Mouse (Mus musculus): Measurements from ENCODE around the gene Spint2.

Spint2 gene

DNA sequence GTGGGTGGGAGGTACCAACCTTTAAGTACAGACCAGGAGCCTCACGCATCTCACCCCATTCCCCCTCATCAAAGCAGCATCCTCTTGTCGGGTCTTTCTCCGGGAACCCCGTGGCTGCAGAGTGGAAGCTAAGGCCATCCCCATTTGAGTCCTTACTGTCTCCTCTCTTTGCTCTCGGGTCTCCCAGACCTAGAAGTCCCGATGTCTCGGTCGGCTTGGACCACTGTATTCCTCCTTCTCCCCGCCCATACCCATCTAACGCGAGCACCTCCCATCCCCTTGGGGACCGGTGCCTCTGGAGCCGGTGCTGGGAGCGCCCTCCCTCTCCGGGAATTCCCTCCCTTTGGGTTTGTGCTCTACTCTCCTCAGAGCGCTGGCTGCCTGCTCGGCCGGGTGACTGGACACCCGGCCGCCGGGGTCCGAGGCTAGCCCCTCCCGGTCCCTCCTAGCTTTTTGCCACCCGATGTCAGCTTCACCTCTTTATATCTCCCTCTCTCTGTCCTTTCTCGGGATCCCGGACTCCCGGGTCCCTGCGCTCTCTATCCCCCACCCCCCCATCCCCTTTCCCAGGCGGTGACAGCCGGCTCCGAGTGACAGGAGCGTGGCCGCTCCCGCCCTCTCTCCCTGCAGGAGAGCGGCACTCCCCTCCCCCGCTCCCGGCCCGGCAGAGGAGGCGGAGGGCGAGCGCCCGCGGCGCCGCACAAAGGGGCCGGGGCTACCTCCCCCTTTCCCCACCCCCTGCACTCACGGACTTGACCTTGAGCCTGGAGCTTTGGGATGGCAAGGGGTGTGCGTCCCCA is 23.0 kb upstream of the Spint2 start:
- DNase-seq (ENCODE audit: low read depth in 2 of 2, low spot score in 2 of 2) = no peak

GRCm38 (mm10) chr7:29303738-29304462 is 22.2 kb upstream of the Spint2 start, which contains the start of gene Dpf1:
Dpf1 (plus strand) TSS chr7:29303951.
- DNase-seq (ENCODE audit: low read depth in 2 of 2, low spot score in 2 of 2) = no peak

GRCm38 (mm10) chr7:29302641-29303040 is 20.9 kb upstream of the Spint2 start:
- no peak for DNase-seq (ENCODE audit: low read depth in 2 of 2, low spot score in 2 of 2)

DNA sequence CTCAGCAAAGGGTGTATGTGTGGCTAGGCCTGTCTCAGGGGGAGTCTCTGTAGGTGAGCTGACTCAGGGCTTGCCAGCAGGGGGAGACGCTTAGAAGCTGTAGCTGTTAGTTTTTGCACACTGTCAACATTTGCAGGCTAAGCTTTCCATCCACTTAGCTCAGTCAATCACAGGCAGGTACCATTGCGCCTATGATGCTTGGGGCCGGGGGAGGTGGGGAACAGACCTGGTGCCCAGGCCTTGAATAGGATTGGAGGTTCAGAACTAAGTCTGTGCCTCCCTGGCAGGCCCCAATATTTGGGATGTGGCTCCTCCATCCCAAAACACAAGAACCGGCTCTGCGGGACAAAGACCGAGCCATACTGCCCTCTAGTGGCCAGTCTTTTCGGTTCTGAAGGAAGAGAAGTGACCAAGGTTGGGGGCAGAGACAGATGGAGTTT is 19.4 kb upstream of the Spint2 start:
- DNase-seq (ENCODE audit: low read depth in 2 of 2, low spot score in 2 of 2) = peak; percentile 37 to 51

DNA sequence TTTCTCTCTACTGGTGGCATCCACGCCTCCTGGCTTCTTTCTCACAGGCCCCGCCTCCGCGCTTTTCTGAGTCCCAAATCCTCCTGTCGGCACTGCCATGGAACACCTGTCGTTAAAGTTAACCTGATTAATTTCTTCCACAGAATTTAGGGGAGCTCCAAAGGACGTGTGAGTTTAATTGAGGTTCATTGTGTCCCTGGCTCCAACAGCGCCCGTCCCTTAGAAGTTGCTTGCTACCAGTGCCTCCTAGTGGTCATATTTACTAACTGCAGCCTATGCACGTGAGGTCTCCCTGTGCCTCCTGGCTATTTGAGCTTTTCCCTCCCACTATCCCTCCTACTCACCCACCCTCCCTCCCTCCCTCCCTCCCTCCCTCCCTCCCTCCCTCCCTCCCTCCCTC is 15.3 kb upstream of the Spint2 start:
- peak; percentile 34 to 59 for DNase-seq (ENCODE audit: low read depth in 2 of 2, low spot score in 2 of 2)

DNA sequence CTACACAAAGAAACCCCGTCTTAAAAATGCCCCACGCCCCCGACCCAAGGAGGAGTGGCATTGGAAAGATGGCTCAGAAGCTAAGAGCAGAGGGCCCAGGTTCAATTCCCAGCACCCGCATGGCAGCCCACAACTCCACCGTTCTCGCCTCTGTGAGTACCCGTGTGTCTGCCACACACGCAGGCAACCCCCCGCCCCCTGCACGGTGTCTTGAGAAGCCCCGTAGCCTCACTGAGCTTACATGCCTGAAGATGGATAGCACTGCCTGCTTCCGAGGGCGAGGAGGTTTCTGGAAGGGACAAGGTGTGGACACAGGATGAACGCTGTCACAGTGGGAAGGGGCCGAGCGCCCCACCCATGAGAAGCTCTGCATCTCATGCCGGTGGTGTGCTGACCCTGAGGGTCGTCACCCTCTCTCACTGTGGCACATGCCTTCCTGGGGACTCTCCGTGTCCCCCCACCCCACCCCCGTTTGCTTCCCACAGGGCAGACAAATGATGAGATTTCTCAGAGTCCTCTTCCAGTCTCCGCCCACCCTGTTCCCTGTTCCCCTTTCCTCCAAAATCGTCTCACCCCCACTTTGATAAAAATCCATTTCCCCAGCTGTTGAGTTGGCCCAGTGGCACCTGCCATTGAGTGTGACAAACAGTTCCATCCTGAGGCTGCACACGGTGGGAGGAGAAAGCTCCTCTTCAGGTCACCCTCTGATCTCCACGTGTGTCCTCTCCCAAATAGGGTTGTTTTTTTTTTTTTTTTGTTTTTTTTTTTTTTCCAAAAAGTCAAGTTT is 14.3 kb upstream of the Spint2 start:
- DNase-seq (ENCODE audit: low read depth in 2 of 2, low spot score in 2 of 2) = no peak

DNA sequence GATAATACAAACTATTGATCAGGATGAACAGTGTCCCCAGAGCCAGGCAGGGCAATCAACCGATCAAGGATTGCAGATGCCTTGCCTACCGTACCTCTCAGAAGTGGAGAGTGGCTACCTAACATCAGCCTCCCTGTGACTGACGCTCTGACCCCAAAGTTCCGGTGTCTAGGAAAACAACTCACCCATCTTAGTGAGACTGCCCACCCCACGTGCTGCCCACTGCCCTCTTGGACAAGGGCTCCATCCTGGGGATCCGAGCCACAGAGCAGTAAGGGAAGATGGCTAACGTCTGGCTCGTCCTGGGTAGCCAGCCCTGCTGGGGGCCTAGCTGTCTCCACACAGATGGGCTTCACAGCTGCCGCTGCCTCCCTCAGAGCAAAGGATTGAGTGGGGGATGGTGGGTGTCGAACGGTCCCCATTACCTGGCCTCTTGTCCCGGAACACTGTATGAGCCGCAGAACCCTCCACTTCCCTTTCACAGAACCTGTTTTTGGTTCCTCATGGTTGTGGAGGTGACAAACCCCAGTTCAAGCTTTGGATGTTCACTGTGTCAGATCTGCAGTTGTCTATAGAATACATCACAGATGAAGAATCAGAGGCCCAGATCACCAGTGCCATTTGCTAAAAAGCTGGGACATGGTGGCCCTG is 12.5 kb upstream of the Spint2 start:
- DNase-seq (ENCODE audit: low read depth in 2 of 2, low spot score in 2 of 2) = no peak

GRCm38 (mm10) chr7:29293131-29294065 is 11.7 kb upstream of the Spint2 start:
- DNase-seq (ENCODE audit: low read depth in 2 of 2, low spot score in 2 of 2) = no peak

GRCm38 (mm10) chr7:29292458-29293098 is 10.9 kb upstream of the Spint2 start:
- no peak for DNase-seq (ENCODE audit: low read depth in 2 of 2, low spot score in 2 of 2)

GRCm38 (mm10) chr7:29291616-29292457 is 10.1 kb upstream of the Spint2 start:
- DNase-seq (ENCODE audit: low read depth in 2 of 2, low spot score in 2 of 2) = no peak

DNA sequence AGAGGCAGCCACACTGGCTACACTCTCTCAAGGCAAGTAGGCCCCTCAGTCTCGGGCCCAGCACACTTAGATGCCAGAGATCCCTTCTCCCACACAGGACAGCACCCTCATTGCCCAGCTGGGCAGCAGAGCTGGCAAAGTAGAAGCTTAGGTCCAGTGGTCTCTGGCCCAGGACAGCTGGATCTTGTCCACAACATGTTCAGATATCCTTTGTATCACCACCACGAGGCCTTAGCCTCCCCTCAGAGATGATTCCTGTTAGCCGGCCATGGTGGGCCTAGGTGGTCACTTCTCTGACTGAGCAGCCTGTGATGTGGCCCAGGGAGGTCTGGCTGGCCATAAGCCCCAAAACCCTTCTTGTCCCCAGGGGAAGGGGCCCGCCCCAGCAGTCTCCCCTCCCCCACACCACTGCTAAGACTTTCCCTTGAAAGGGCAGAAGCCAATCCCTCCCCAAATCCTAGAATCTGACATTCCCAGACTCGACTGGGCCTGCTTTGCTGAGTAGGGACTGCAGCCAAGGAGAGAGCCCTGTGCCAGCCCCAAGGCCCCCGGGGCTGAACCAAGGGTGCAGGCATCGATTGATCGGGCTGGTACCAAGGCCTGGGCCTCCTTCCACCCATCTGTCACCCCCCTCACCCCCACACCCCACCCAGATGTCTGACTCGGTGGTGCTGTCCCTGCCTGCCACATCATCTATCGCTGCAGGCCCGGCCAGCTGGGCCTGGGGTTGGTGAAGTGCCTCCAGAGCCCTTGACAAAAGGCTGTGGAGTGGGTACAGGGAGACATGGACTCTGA is 9.2 kb upstream of the Spint2 start:
- DNase-seq (ENCODE audit: low read depth in 2 of 2, low spot score in 2 of 2) = no peak

DNA sequence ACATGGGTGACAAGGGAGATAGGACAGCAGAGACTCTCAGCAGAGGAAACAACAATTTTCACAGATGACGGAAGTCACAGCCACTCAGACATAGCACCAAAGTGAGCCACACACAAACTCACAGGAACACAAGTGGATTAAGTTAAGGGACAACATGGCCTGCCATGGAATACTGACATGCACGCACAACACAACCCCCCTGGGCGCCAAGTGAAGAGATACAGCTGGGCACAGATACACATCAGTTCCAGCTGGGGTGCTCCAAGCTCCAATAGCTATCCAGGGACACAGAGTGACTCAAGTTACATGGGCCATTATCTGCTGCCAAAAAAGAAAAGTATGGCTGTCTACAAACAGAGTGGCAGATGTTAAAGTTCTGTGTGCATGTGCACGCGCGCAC is 8.1 kb upstream of the Spint2 start:
- DNase-seq (ENCODE audit: low read depth in 2 of 2, low spot score in 2 of 2) = no peak

- DNase-seq (ENCODE audit: low read depth in 2 of 2, low spot score in 2 of 2) = peak; percentile 55 to 69
These were observed 7.4 kb upstream of the Spint2 start, which contains the start of gene Ppp1r14a for GRCm38 (mm10) chr7:29288942-29289638. Ppp1r14a (plus strand) TSS chr7:29289308.

- no peak for DNase-seq (ENCODE audit: low read depth in 2 of 2, low spot score in 2 of 2)
These were observed 6.4 kb upstream of the Spint2 start for GRCm38 (mm10) chr7:29288079-29288478.

DNA sequence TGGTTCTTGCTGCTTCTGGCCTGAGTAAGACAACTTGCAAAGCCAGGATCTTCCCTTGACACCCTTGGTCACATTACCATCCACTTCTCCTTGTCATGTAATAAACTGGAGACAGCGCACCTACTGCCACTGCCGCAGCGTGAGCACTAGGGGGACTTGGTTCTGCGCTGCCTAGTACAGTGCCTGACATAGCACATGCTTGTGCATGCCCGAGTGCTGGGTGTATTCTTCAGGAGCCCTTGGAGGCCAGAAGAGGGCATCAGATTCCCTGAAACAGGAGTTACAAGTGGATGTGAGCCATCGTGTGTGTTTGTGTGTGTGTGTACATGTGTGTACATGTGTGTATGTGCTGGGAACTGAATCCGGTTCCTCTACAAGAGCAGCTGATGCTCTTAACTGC is 5.8 kb upstream of the Spint2 start:
- no peak for DNase-seq (ENCODE audit: low read depth in 2 of 2, low spot score in 2 of 2)

DNA sequence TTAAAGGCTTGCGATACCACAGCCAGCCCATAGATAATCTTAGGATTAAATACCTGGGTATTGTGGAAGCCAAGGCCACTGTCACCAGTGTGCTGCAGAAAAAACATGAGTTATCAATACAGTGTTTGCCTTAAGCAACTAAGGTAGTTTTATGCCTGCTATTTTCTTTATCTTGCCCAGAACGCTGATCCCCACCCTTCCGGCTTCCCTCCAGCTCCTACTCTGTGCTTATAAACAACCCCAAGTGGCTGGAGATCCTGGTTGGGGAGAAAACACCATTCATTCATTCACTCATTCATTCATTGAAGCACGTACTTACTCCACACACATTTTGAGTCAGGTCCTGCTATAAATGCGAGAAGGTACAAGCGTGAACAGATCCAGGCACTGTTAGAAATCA is 2.8 kb upstream of the Spint2 start:
- DNase-seq (ENCODE audit: low read depth in 2 of 2, low spot score in 2 of 2) = no peak

DNA sequence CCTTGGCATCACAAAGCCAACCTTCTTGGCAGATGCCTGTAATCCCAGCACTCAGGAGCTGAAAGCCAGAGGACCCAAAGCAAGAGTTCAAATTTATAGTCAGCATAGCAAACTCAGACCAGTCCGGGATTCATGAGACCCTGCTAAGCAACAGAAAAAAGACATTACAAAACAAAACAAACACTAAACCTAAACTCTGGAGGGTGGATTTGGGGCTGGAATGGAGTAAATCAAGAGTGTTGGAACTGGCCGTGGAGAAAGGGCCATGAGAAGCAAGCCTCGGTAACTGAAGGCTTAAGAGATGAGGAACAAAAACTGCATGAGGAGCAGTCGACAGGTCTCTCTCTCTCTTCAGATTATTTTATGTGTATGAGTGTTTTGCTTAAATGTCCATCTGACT is 2.2 kb upstream of the Spint2 start:
- DNase-seq (ENCODE audit: low read depth in 2 of 2, low spot score in 2 of 2) = no peak
